Mouse (Mus musculus): ENCODE results near the gene Snrk. TPM values are rescaled to one million over a fixed set of nuclear protein-coding genes. Genes with fewer than 3 reads are reported as not detected.

Gene Snrk
- polyA plus RNA-seq, 1 experiment from 2014 or later: 75.8 TPM

Other genes starting within 250 kb of the Snrk start
- gene Ackr2, start 218.9 kb upstream of the Snrk start, polyA plus RNA-seq (2015; fragmentation: Nextera tagmentation; extraction: Ambion mirVana): 3.5 and 3.8 TPM in 2 replicates
- not detected in 2 replicates for gene Cyp8b1, start 201.0 kb upstream of the Snrk start, polyA plus RNA-seq (2015; fragmentation: Nextera tagmentation; extraction: Ambion mirVana)
- 2.9 and 3.1 TPM in 2 replicates for gene Fam198a, start 166.3 kb upstream of the Snrk start, polyA plus RNA-seq (2015; fragmentation: Nextera tagmentation; extraction: Ambion mirVana)
- gene Pomgnt2, start 120.2 kb upstream of the Snrk start, polyA plus RNA-seq (2015; fragmentation: Nextera tagmentation; extraction: Ambion mirVana): 41.7 and 43.5 TPM in 2 replicates
- 41.8 and 43.6 TPM in 2 replicates for gene Ano10, start 177.2 kb downstream of the Snrk start, polyA plus RNA-seq (2015; fragmentation: Nextera tagmentation; extraction: Ambion mirVana)
- gene Abhd5, start 234.3 kb downstream of the Snrk start, polyA plus RNA-seq (2015; fragmentation: Nextera tagmentation; extraction: Ambion mirVana): 27.0 and 29.7 TPM in 2 replicates